Mouse (Mus musculus) urinary bladder, postnatal 4 days (tissue): ENCODE measurements around the gene Vgll4.
"Not testable (repeated sequence)": the region's sequence is repeated elsewhere in the genome, so short reads cannot be mapped to it uniquely, and the experiment has no call there.

Source experiments
- DNase-seq, 2 experiments: peaks; one replicate each; pipeline ENCODE4 v3.0.0; 2021 to 2022; ENCODE audit warnings: low spot score in 2 of 2

The Vgll4 gene

DNA sequence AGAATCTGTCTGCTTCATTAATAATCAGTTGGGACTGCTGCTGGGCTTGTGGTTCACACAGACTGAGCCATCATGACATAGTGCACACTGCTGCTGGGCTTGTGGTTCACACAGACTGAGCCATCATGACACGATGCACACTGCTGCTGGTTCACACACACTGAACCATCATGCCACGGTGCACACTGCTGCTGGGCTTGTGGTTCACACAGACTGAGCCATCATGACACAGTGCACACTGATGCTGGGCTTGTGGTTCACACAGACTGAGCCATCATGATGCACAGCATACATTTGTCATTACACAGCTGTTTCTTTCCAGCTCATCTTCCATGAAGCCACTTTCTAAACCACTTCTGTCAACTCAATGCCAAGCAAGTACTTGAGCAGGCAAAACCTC lies 30.1 kb downstream of the Vgll4 start:
- DNase-seq = no peak

DNA sequence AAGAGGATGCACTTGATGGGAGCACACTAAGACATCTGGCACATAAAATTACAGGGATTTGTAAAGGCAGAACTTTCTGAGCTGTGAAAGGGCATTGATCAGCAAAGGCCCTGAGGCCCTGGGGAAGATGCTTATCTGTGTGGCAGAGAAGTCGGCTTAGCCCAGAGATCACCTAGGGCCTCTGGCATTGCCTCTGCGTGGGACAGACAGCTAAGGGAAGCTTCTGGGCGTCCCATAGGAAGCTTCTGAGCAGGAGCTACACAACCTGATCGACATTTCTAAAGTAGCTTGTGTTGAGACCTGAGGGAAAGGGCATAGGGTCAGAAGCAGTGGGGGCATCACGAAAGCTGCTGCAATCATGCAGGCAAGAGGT lies 32.9 kb downstream of the Vgll4 start:
- DNase-seq = no peak

DNA sequence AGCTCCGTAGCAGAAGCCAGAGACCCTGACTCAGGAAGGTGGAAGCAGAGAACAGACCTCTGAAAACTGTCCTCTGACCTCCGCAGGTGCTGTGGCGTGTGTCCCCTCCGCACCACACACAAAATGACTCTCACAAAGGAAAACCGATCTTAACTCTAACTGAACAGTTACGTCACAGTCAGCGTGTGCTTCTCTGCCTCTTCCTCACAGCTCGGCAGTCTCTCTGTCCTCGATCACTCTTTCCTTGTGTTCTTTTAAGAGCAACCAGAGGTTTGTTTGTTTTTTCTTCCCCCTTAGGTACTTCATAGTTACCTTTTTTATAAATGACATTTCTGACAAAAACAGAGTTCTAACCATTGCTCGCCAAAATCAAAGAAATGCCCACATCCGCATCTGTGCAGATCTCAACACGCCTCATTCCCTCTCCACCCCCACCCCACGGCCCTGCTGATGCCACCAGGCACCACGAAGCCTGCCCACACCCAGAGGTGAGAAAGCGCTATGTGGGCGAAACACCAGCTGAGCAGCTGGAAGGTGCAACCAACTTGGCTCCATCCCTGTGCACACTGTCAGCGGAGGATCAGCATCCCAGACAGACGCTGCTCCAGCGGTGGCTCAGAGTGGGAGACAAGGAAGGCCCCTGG lies 33.4 kb downstream of the Vgll4 start:
- DNase-seq = no peak

DNA sequence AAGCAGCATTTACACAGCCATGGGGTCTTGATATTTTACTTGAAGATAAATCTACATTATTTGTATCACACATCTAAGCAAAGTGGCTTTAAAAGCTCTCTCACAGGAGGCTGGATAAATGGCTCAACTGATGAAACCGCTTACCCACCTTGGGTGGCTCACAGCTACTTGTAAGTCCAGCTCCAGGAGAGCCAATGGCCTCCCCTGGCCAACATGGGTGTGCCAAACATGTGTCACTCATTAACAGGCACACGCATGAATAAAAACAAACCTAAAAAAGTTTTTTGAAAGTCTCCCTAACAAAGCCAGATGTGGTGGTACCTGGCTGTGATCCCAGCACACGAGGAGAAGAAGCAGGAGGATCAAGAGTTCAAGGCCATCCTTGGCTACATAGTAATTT lies 34.4 kb downstream of the Vgll4 start:
- DNase-seq = no peak

DNA sequence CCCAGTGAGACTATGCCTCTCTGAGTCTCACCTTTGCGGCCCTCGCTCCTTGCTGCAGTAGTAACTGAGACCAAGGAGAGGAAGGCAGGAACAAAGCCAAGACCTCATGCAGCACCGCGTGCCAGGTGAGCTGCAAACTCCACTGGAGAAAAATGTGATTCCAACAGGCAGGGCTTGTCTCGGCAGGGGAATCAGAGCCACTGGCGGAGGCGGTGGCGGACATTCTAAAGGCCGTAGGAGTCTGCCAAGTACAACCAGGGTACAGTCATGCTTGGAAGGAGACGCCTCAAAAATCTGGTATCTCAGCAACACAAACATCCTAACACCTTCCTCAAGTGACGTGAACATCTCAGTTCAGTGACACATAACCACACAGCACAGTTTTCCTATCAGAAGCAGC lies 35.7 kb downstream of the Vgll4 start:
- no peak for DNase-seq

DNA sequence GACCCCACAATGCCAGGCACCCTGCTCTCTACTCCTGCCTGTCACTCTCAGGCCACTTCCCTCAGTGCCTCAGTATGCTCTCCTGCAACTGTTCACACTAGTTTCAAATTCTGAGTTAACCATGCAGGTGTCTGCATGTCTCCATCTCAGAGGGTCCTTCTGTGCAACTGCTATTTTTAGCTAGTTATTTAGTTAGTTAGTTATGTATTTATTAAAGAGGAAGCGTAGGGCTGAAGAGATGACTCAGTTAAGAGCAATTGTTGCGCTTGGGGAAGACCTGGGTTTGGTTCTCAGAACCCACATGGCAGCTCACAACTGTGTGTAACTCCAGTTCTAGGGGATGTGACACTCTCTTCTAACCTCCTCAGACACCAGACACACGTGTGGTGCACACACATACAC lies 36.8 kb downstream of the Vgll4 start:
- no peak for DNase-seq

DNA sequence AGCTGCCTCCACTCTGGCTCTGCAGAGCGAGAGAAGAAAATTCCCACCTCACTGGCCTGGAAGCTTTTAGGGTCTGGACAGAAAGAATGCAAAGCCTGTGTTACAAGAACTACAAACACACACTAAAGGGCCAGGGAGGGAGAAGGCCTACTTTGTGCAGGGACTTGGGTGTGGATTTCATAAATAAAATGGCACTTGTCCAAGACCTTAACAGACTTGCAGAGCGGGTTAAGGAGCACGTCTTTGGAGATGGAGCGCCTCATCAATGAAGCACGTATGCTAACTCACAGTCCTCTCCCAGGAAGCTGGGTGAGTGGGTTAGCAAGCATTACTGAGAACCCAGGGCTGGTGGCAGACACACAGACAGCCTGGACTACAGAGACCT lies 37.7 kb downstream of the Vgll4 start:
- DNase-seq = no peak

DNA sequence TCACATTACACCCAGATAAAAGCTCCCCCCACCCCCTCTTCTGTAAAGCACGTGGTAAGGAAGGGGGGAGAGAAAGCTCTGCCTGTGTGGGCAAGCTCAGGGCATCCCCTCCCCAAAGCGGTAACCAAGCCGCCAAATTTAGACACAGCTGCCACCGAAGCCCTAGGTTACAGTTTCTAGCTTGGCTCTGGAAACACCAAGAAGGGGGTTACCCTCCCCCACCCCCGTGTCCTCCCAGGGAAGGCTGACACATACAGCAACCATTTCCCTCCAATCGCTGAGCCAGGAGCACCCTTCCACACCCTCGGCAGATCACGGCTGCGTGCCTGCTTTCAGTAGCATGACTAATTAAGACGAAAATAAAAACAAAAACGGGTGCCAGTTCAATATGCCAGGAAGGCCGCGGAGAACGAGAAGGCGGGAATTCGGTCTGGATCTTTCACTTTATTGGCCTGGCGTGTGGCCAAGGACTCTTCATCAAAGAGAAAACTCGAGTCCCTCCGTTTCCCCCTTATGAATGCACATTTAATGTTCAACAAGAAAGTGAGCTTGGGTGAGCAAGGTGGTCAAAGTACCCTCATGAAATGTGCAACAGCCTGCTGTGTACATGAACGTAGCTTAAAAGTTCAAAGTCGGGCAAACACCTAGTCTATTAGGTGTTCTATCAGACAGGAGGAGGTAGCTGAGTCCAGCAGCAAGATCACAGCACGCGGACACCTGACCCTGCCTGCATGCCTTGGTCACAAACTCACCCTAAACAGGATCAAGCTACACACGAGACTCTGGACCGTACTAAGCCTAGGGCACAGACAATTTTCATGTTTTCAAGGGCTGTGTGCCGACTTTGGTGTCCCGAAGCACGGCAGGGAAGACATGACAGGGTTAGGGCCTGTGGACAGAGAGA lies 38.3 kb downstream of the Vgll4 start:
- DNase-seq = no peak

DNA sequence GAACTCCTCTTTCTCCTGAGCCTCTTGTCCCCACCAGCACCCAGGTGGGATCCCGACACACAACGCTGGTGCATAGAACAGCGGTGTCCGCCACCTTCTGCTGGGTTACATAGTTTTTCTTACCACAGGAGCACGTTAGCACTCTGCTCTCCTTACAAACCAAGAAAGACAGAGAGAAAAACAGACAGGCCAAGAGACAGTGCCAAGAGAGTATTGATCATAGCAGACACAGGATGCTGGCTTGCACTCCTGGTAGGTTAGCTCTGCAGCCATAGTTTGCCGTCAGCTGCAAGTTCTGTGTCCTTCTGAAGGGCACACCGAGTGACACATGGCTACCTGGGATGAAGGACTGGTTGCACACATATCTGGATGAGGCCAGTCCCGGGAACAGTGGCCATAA lies 39.1 kb downstream of the Vgll4 start:
- DNase-seq = no peak

DNA sequence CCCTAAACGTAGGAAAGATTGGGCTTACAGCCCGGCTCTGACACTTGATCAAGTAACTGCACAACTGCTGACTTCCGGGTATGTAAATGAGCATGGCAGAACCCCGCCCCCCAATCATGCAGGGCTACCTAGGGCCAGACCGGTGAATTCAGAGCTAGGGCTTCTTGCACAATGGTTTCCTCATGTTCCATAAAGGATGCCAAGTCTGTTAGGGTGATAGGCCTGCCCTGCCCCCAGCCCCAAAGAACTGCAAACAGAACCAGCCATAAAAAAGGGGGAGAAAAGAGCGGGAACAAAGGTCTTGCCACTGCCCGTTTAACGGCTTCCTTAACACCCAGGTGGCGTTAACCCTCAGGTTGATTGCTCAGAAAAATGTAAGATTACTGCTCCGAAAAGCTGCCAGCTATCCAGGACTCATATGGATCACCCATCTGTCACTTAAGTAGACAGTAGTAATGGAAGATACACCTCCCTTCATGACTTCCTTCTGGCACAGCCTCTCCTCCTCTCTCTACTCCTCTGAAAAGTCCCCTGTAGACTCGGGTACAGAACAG lies 39.7 kb downstream of the Vgll4 start:
- DNase-seq = no peak

DNA sequence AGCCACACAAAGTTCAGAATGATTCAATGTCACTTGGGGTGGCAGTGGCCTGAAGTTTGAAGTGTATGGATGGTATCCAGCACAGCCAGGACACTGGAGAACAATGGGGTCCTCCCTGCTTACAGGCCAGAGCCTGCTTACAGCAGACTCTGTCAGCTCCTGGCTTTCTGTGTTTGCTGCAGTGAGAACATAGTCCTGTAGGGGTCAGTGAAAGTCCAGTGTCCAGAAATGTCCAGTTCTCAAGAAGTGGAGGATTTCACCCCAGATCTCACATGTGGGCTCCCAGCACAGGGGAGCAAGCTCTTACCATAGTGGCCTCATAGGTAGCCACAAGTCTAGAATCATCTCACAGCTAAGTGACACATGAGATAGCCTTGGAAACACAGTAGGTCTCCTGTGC lies 40.4 kb downstream of the Vgll4 start:
- DNase-seq = no peak

DNA sequence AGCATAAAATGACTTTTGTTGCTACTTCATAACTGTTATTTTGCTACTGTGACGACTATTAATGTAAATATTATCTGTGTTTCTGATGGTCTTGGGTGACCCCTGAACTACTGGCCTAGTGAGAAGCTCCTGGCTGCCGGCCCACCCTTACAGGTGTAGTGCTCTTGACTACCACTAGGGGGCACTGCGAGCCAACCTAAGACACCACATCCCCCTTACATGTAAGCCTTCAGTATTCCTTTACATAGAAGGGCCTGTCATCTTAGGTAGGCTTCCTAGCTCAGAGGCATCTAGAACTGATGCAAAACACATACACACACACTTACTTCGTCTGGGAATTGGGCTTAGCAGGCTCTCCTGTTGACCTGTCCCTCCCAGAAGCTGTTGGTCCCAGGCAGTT lies 41.3 kb downstream of the Vgll4 start:
- DNase-seq = peak; percentile 46 to 71

DNA sequence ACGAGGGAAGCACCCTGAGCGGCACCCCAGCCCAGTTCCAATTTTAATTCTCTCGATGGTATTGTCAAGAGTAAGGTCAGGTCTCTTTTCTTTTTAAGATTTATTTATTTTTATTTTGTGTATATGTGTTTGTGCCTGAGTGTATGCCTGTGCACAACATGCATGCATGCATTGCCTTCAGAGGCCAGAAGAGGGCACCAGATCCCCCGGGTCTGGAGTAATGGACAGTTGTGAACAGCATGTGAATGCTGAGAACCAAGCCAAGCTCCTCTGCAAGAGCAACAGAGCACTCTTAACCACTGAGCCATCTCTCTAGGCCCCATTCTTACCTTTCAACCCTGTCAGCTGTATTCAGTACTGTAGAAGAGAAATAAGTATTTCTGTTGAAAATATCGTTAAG lies 42.4 kb downstream of the Vgll4 start:
- DNase-seq = no peak

DNA sequence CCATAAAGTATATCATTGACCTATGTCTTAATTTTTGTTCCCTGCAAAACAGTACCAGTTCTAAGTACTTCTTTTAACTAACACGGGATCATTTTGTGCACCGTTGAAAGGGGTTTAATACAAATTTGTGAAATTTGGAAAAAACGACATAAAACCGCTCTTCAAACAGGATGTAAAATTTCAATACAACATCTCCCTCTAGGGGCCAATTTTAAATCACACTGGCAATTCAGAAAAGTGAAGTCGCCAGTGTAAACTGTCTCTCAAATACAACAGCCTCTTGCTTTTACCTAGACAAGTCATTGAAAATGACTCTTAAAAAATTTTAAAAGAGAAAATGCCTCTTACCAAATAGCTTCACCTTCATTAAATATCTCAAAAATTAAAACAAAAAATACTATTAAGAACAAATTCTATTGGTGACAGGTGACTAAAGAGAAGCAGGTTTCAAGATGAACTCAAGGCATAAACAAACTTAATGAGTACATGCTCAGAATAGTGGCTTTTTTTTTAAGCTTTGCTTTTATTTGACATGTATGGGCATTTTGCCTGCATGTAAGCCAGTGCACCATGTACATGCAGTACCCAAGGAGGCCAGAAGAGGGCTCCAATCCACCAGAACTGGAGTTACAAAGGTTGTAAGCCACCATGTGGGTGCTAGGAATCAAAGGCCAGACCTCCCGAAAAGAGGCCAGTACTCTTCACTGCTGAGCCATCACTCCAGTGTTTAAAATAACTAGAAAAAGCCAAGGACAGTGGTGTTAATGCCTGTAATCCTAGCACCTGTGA lies 43.2 kb downstream of the Vgll4 start:
- no peak for DNase-seq

DNA sequence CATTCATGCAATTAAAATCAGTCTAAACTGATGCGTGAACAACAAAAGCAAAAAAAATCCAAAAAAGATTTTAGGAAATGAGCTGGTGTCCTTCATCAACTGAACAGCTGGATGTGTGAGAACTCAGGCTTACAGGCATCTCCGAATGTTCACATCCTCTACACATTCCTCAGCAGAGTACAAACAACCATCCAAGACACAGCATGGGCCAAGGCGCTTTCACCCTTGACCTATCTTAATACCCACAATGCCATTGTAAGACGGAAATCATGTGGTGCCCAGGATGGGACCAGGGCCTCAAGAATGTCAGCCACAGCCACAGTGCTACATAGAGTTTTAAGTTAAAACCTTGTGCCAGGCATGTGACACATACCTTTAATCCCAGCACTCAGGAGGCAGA lies 44.6 kb downstream of the Vgll4 start:
- DNase-seq = no peak

DNA sequence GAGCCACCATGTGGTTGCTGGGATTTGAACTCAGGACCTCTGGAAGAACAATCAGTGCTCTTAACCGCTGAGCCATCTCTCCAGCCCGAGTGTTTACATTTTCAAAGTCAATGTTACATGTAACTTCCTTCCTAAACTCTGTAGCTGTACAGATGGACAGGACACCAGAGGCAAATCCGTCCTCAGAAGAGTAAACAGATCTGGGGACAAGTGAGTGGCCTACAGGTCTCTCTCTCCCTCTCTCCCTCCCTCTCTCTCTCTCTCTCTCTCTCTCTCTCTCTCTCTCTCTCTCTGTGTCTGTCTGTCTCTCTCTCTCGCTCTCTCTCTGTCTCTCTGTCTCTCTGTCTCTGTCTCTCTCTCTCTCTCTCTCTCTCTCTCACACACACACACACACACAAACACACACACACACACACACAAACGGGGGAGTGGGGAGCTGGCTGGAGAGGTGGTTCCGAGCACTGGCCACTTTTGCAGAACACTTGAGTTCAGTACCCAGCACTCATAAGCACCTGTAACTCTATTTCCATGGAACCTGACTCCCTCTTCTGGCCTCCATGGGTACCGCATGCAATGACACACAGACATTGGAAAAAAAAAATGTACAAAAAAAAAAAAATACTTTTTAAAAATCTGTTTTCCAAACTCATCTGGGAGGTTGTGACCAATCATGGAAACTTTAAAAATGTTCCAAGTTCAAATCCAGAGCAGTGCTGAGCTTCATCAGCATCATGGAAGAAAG lies 47.3 kb downstream of the Vgll4 start:
- DNase-seq = not testable (repeated sequence)

DNA sequence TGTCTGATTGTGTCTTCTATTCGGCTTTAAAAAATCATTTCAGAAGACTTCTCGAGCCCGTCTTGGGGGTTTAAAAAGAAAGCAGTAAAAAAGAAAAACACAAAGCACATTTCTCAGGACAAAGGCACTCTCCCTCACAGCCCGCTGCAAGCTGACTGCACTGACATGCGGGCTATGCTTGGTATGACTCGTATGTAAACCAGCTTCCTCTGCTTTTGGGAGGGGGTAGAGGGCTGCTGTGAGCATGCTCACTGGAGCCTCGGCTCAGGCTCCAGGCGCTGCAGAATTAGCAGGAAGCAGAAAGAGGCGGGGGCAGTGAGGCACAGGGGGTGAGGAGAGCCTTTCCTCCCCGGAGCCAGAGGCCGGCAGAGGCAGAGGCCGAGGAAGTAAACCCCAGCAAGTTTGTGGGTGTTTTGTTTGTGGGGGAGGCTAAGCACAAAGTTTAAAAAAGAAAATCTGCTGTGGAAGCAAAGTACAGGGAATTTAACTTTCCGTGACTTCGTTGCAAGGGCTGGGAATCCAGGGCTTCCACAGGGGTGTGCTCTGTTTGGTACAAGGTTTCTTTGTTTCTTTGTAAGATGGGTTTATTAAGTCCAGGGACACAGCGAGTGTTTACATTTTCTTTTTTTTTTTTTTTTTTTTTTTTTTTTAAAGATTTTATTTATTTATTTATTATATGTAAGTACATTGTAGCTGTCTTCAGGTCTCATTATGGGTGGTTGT lies 48.0 kb downstream of the Vgll4 start:
- peak; percentile 84 for DNase-seq

DNA sequence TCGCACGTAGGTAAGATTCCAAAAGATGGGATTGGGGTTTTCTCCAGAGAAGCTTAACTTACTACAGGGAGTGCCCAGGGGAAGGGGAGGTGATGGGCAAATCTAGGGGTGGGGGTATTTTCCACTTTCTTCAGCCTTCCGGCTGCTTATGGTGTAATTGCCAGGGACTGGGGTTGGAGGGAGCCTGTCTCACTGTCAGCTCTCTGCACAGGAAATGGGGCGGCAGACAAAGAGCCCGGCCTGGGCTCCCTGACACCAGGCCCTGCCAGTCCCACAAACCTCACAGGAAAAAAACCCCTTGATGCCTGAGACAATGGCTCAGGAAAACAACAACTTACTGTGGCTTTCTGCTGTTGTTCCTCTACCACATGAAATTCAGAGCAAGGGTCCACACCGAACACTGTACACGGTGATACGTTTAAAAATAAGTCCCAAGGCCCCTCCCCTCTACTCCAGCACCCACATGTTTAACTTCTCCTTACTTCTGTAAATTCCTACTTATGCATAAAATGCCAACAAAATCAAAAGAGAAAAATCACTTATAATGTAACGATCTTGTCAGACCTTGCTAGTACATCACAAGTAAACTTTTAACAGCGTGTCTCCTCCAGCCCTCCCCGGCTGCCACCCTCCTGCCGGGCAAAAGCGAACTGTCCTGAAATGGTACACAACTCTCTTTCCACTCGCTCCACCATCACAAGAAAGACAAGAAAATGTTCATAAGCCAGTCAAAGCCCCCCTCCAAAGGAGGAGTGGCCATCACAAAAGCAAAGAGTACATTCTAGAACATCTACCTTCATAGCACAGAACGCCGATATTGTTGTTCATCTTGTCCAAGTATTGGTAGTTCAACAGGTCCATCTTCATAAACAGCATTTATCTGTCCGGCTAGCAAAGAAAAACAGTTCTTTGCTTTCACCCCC lies 49.0 kb downstream of the Vgll4 start:
- no peak for DNase-seq

DNA sequence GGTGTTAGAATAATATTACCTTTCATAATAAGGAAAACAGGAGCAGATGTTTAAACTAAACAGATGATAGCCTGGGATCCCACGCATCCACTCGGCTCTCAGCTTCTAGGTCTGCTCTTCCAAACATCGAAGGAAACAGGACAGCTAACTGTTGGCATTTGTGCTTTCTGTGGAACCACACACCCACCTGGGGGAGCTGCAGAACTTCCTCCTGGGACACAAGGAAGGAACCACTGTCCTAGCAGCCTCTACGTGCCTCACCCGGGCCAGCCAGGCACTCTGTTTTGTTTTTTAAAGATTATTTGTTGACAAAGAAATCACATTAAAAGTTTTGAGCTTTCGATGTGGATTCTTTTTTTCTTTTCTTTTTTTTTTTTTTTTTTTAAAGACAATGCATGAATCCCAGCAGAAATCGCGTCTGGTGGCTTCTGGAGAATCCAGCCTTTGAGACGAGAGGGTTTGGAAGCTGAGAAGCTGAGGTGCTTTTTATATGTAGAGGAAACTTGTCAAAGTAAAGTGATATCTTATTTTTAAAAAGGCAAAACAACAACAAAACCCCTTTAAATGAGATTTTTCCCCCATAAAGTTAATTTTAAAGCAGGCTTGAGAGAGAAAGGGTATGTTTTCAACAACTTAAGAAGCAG lies 50.0 kb downstream of the Vgll4 start:
- no peak for DNase-seq
